Mouse (Mus musculus) myocyte (in vitro differentiated cells): ENCODE measurements around the gene Itgb2. TPM values are rescaled to one million over a fixed set of nuclear protein-coding genes. Genes with fewer than 3 reads are reported as not detected.
A peak's percentile ranks its signal among the peaks of the same experiment; 100 is the strongest.

Experiments used
- H3K27me3 ChIP-seq: one replicate; pipeline ENCODE4 v1.6.1; 2011; ENCODE audit not compliant: control insufficient read depth, insufficient read depth, insufficient read length
- H3K36me3 ChIP-seq: one replicate; pipeline ENCODE4 v1.6.1; 2011; ENCODE audit not compliant: control insufficient read depth, insufficient read depth
- H3K4me2 ChIP-seq: one replicate; pipeline ENCODE4 v1.6.1; 2011; ENCODE audit warnings: low read depth, control low read depth
- H3K4me3 ChIP-seq: one replicate; pipeline ENCODE4 v1.5.1; 2011; ENCODE audit warnings: mild to moderate bottlenecking, control low read depth, moderate library complexity
- H3K79me2 ChIP-seq: one replicate; pipeline ENCODE4 v1.6.1; 2011; ENCODE audit not compliant: control insufficient read depth, insufficient read depth
- H3ac ChIP-seq: one replicate; pipeline ENCODE4 v1.6.1; 2011; ENCODE audit not compliant: control insufficient read depth, insufficient read length
- CEBPB ChIP-seq: IDR thresholded peaks from 2 replicates; pipeline ENCODE4 v1.6.1; 2011; ENCODE audit warnings: mild to moderate bottlenecking, moderate library complexity; ENCODE audit not compliant: poor library complexity, insufficient read depth, severe bottlenecking
- E2F4 ChIP-seq: IDR thresholded peaks from one replicate; pipeline ENCODE4 v1.6.1; 2011; ENCODE audit warnings: mild to moderate bottlenecking, control low read depth, moderate library complexity; ENCODE audit not compliant: insufficient read depth
- MAX ChIP-seq: IDR thresholded peaks from one replicate; pipeline ENCODE4 v1.6.1; 2011; ENCODE audit warnings: low read depth, mild to moderate bottlenecking, control low read depth
- MYOD1 ChIP-seq, 3 experiments: IDR thresholded peaks; one replicate each; pipeline ENCODE4 v1.6.1; 2011; ENCODE audit warnings: control low read depth in 2 of 3, low read depth in 2 of 3, mild to moderate bottlenecking in 2 of 3, moderate library complexity in 1 of 3; ENCODE audit not compliant: insufficient read length in 2 of 3, control insufficient read depth in 1 of 3
- MYOG ChIP-seq, 3 experiments: IDR thresholded peaks; one replicate each; pipeline ENCODE4 v1.6.1; 2011; ENCODE audit warnings: control low read depth in 2 of 3, low read depth in 2 of 3, mild to moderate bottlenecking in 2 of 3; ENCODE audit not compliant: insufficient read length in 2 of 3, control insufficient read depth in 1 of 3, insufficient read depth in 1 of 3
- POLR2A ChIP-seq: IDR thresholded peaks from one replicate; pipeline ENCODE4 v1.6.1; 2011; ENCODE audit warnings: low read depth, mild to moderate bottlenecking, control low read depth, moderate library complexity; ENCODE audit not compliant: insufficient read length
- POLR2AphosphoS2 ChIP-seq: IDR thresholded peaks from one replicate; pipeline ENCODE4 v1.6.1; 2011; ENCODE audit warnings: low read depth, control low read depth; ENCODE audit not compliant: insufficient read length
- REST ChIP-seq: IDR thresholded peaks from one replicate; pipeline ENCODE4 v1.6.1; 2011; ENCODE audit warnings: mild to moderate bottlenecking, control low read depth, moderate library complexity; ENCODE audit not compliant: insufficient read depth, insufficient read length
- SRF ChIP-seq: IDR thresholded peaks from one replicate; pipeline ENCODE4 v1.6.1; 2011; ENCODE audit warnings: low read depth; ENCODE audit not compliant: control insufficient read depth, insufficient read length
- TCF12 ChIP-seq: IDR thresholded peaks from one replicate; pipeline ENCODE4 v1.6.1; 2011; ENCODE audit warnings: mild to moderate bottlenecking, control low read depth; ENCODE audit not compliant: poor library complexity, insufficient read depth, severe bottlenecking
- TCF3 ChIP-seq: IDR thresholded peaks from one replicate; pipeline ENCODE4 v1.6.1; 2011; ENCODE audit warnings: low read depth, control low read depth; ENCODE audit not compliant: insufficient read length
- USF1 ChIP-seq: IDR thresholded peaks from one replicate; pipeline ENCODE4 v1.6.1; 2011; ENCODE audit warnings: low read depth, mild to moderate bottlenecking, control low read depth, moderate library complexity
- polyA plus RNA-seq: library from polyadenylated mRNA; unstranded; fragments of >200 nt; fragmentation: generic; extraction: Trizol; gene quantifications from one replicate; pipeline ENCODE4 v1.2.1, GENCODE M21; 2012; ENCODE audit warnings: missing spikeins

Itgb2 gene
- polyA plus RNA-seq, 1 experiment = 1.3 TPM

GRCm38 (mm10) chr10:77522021-77522731, 7.9 kb upstream of the Itgb2 start:
- no peaks in the 10 kb centered on the region for H3K36me3 ChIP-seq
- no peak for TF ChIP-seq CEBPB
- no peak for TF ChIP-seq USF1
- peak in 1 of 3 experiments; percentile 5 for TF ChIP-seq MYOG (IDR thresholded peaks at IDR 0.05; ENCODE audit: control insufficient read depth in 1 of 3, insufficient read depth in 1 of 3, insufficient read length in 2 of 3, low read depth in 2 of 3)
- no peak overlapping the region for H3K4me3 ChIP-seq
- no peaks in the 10 kb centered on the region for H3K27me3 ChIP-seq
- no peaks in the 10 kb centered on the region for H3K79me2 ChIP-seq
- no peak overlapping the region for H3ac ChIP-seq
- no peak overlapping the region for H3K4me2 ChIP-seq

GRCm38 (mm10) chr10:77522746-77523145, 7.3 kb upstream of the Itgb2 start:
- TF ChIP-seq MYOD1 (IDR thresholded peaks at IDR 0.05; ENCODE audit: control insufficient read depth in 1 of 3, insufficient read length in 2 of 3, low read depth in 2 of 3) (no peak), SRF (no peak), MYOG (IDR thresholded peaks at IDR 0.05; ENCODE audit: control insufficient read depth in 1 of 3, insufficient read depth in 1 of 3, insufficient read length in 2 of 3, low read depth in 2 of 3) (no peak), TCF3 (no peak), CEBPB (no peak), E2F4 (no peak), REST (no peak), USF1 (no peak), MAX (no peak), POLR2AphosphoS2 (no peak), TCF12 (no peak), POLR2A (no peak)
- Histone ChIP-seq H3K79me2 (no peaks in the 10 kb centered on the region), H3K36me3 (no peaks in the 10 kb centered on the region), H3ac (no peak overlapping the region), H3K4me2 (no peak overlapping the region), H3K4me3 (no peak overlapping the region), H3K27me3 (no peaks in the 10 kb centered on the region)

- Histone ChIP-seq H3ac (no peak overlapping the region), H3K36me3 (no peaks in the 10 kb centered on the region), H3K79me2 (no peaks in the 10 kb centered on the region), H3K27me3 (no peaks in the 10 kb centered on the region), H3K4me2 (no peak overlapping the region), H3K4me3 (no peak overlapping the region)
- TF ChIP-seq TCF12 (no peak), POLR2AphosphoS2 (no peak), TCF3 (no peak), E2F4 (no peak), MAX (no peak), SRF (no peak)
Observed at GRCm38 (mm10) chr10:77523321-77523720, 6.7 kb upstream of the Itgb2 start.

- TF ChIP-seq MYOD1 (IDR thresholded peaks at IDR 0.05; ENCODE audit: control insufficient read depth in 1 of 3, insufficient read length in 2 of 3, low read depth in 2 of 3) (no peak), MAX (no peak), CEBPB (no peak), TCF12 (no peak), REST (no peak), SRF (no peak), POLR2A (no peak), MYOG (IDR thresholded peaks at IDR 0.05; ENCODE audit: control insufficient read depth in 1 of 3, insufficient read depth in 1 of 3, insufficient read length in 2 of 3, low read depth in 2 of 3) (no peak), POLR2AphosphoS2 (no peak), USF1 (no peak), E2F4 (no peak), TCF3 (no peak)
- no peak overlapping the region for H3K4me3 ChIP-seq
- no peaks in the 10 kb centered on the region for H3K27me3 ChIP-seq
Observed at GRCm38 (mm10) chr10:77526488-77526887, 3.6 kb upstream of the Itgb2 start.

GRCm38 (mm10) chr10:77528634-77529033, 1.4 kb upstream of the Itgb2 start:
- H3K4me3 ChIP-seq = no peak overlapping the region
- no peaks in the 10 kb centered on the region for H3K27me3 ChIP-seq
- H3K4me2 ChIP-seq = no peak overlapping the region
- TF ChIP-seq SRF (no peak), POLR2AphosphoS2 (no peak), POLR2A (no peak), E2F4 (no peak), TCF3 (no peak), USF1 (no peak), CEBPB (no peak), TCF12 (no peak), MAX (no peak), MYOD1 (IDR thresholded peaks at IDR 0.05; ENCODE audit: control insufficient read depth in 1 of 3, insufficient read length in 2 of 3, low read depth in 2 of 3) (no peak), MYOG (IDR thresholded peaks at IDR 0.05; ENCODE audit: control insufficient read depth in 1 of 3, insufficient read depth in 1 of 3, insufficient read length in 2 of 3, low read depth in 2 of 3) (no peak), REST (no peak)
- no peak overlapping the region for H3ac ChIP-seq
- no peaks in the 10 kb centered on the region for H3K79me2 ChIP-seq
- H3K36me3 ChIP-seq = no peaks in the 10 kb centered on the region

More at GRCm38 (mm10) chr10:77526488-77526887, 3.6 kb upstream of the Itgb2 start:
- Histone ChIP-seq H3K36me3 (no peaks in the 10 kb centered on the region), H3ac (no peak overlapping the region), H3K79me2 (no peaks in the 10 kb centered on the region), H3K4me2 (no peak overlapping the region)
